ENCODE assay signal across 30 mouse cellular contexts in genomic region chr15:86326341-86326740, GRCm38 (mm10).
DNase-seq lines count a peak whose midpoint lies in the region; ATAC-seq and TF ChIP-seq lines count a peak whose summit lies in the region.
"Had no signal": no experiment of that assay in that cellular context is flagged by ENCODE, and none has a peak within 500 bp of the region (broad histone marks: within the 10 kb centered on the region; RNA-seq: fewer than 3 reads in every experiment).

No protein-coding gene starts in this region.

- H3K27me3 ChIP-seq in forebrain, embryonic 12.5 days, result no peaks in the 10 kb centered on the region
- no peaks in the 10 kb centered on the region for H3K27me3 ChIP-seq in forebrain, embryonic 10.5 days (ENCODE audit: poor library complexity, severe bottlenecking)
- H3K27me3 ChIP-seq in kidney, adult 2 months (replicated peaks; ENCODE audit: control insufficient read depth, insufficient read depth, low read length), result no peaks in the 10 kb centered on the region
- no peaks in the 10 kb centered on the region for H3K27me3 ChIP-seq in kidney, embryonic 16.5 days (ENCODE audit: insufficient read depth, low read length)
- H3K27me3 ChIP-seq: embryonic facial prominence, embryonic 13.5 days; heart, embryonic 12.5 days; heart, embryonic 15.5 days; hindbrain, embryonic 15.5 days; Patski had no signal

- ATAC-seq in forebrain, embryonic 12.5 days (ENCODE audit: low FRiP score), result no peak
- ATAC-seq in kidney, embryonic 16.5 days (ENCODE audit: low FRiP score, low TSS enrichment), result no peak
- ATAC-seq: CD4-positive, CD25-positive, alpha-beta regulatory T cell, adult 4 months; forebrain, embryonic 14.5 days; forebrain, postnatal 0 days; Patski had no signal

- no peak for DNase-seq in forebrain, embryonic 10.5 days (ENCODE audit: extremely low spot score, low spot score)
- DNase-seq in kidney, adult 2 months, result peak; percentile 7
- DNase-seq in 3134 (ENCODE audit: extremely low read depth, insufficient read length, low spot score), result peak; percentile 57
- peak; percentile 15 for DNase-seq in adipocyte (ENCODE audit: low spot score)
- DNase-seq in Muller cell, postnatal 12 days (ENCODE audit: inconsistent ontology term), result no peak
- DNase-seq in gastrocnemius, adult 18-20 months (ENCODE audit: low spot score), result no peak
- DNase-seq: adrenal gland, adult 8-10 months; adrenal gland, postnatal 25 days; cerebellum, adult 11-12 months; cerebellum, adult 8-10 months; cerebellum, postnatal 10 days; cerebellum, postnatal 36 days; embryo, embryonic 11 days; forebrain, postnatal 0 days; gastrocnemius, postnatal 25 days; heart, adult 18-20 months; heart, postnatal 10 days; heart, postnatal 36 days had no signal

- no peak for TF ChIP-seq CTCF in kidney, adult 2 months (conservative IDR thresholded peaks at IDR 0.05; ENCODE audit: insufficient read depth, insufficient read length, low read depth, low read length)

- H3K36me3 ChIP-seq in forebrain, embryonic 12.5 days (replicated peaks), result no peaks in the 10 kb centered on the region
- H3K36me3 ChIP-seq in forebrain, embryonic 10.5 days (replicated peaks), result no peaks in the 10 kb centered on the region
- H3K36me3 ChIP-seq in kidney, adult 2 months (ENCODE audit: control insufficient read depth, insufficient read depth, low read length), result no peaks in the 10 kb centered on the region
- no peaks in the 10 kb centered on the region for H3K36me3 ChIP-seq in kidney, embryonic 16.5 days (ENCODE audit: insufficient read depth, low read length)
- H3K36me3 ChIP-seq: embryonic facial prominence, embryonic 10.5 days; heart, embryonic 15.5 days; hindbrain, embryonic 10.5 days; hindbrain, embryonic 15.5 days had no signal

- H3K4me1 ChIP-seq in forebrain, embryonic 12.5 days, result peaks cover 24% of the 10 kb centered on the region
- H3K4me1 ChIP-seq in forebrain, embryonic 10.5 days, result peaks cover 8% of the 10 kb centered on the region; the same call in 1 of the 2 replicates
- no peaks in the 10 kb centered on the region for H3K4me1 ChIP-seq in kidney, adult 2 months (ENCODE audit: control insufficient read depth, insufficient read depth, low read length)
- peaks cover 1% of the 10 kb centered on the region; the same call in 1 of the 2 replicates for H3K4me1 ChIP-seq in kidney, embryonic 16.5 days (ENCODE audit: insufficient read depth, low read length)
- H3K4me1 ChIP-seq: embryonic facial prominence, embryonic 10.5 days; embryonic facial prominence, embryonic 13.5 days; heart, embryonic 12.5 days; heart, embryonic 15.5 days; hindbrain, embryonic 10.5 days had no signal

- H3K4me3 ChIP-seq in forebrain, embryonic 12.5 days (replicated peaks), result no peak overlapping the region
- no peak overlapping the region for H3K4me3 ChIP-seq in forebrain, embryonic 10.5 days
- H3K4me3 ChIP-seq in kidney, adult 2 months (ENCODE audit: insufficient read depth, low read depth, low read length), result no peak overlapping the region
- no peak overlapping the region for H3K4me3 ChIP-seq in kidney, embryonic 16.5 days (ENCODE audit: low read length)
- H3K4me3 ChIP-seq: embryonic facial prominence, embryonic 10.5 days; embryonic facial prominence, embryonic 13.5 days; erythroblast, embryonic 14.5 days; heart, embryonic 12.5 days; heart, embryonic 15.5 days; hindbrain, embryonic 10.5 days; hindbrain, embryonic 15.5 days had no signal

- 0 out of 2 replicates have a peak overlapping the region, but pooled peaks have one; percentile 31 for H3K27ac ChIP-seq in forebrain, embryonic 12.5 days
- H3K27ac ChIP-seq in forebrain, embryonic 10.5 days, result no peak overlapping the region
- H3K27ac ChIP-seq in kidney, adult 2 months (ENCODE audit: insufficient read depth, low read depth, low read length), result no peak overlapping the region
- no peak overlapping the region for H3K27ac ChIP-seq in kidney, embryonic 16.5 days (ENCODE audit: low read length)
- H3K27ac ChIP-seq: embryonic facial prominence, embryonic 10.5 days; embryonic facial prominence, embryonic 13.5 days; heart, embryonic 15.5 days; hindbrain, embryonic 10.5 days; hindbrain, embryonic 15.5 days had no signal

- H3K4me2 ChIP-seq in forebrain, embryonic 12.5 days, result no peak overlapping the region
- no peak overlapping the region for H3K4me2 ChIP-seq in kidney, embryonic 16.5 days (replicated peaks; ENCODE audit: low read depth, low read length)
- H3K4me2 ChIP-seq: embryonic facial prominence, embryonic 13.5 days; heart, embryonic 12.5 days; heart, embryonic 15.5 days; hindbrain, embryonic 15.5 days had no signal

- no peak overlapping the region for H3K9ac ChIP-seq in forebrain, embryonic 12.5 days
- no peak overlapping the region for H3K9ac ChIP-seq in kidney, embryonic 16.5 days (replicated peaks; ENCODE audit: low read length)
- H3K9ac ChIP-seq: embryonic facial prominence, embryonic 13.5 days; forebrain, postnatal 0 days; heart, embryonic 12.5 days; heart, embryonic 15.5 days; hindbrain, embryonic 15.5 days had no signal

- H3K9me3 ChIP-seq in forebrain, embryonic 12.5 days, result no peaks in the 10 kb centered on the region
- no peaks in the 10 kb centered on the region for H3K9me3 ChIP-seq in forebrain, embryonic 10.5 days
- no peaks in the 10 kb centered on the region for H3K9me3 ChIP-seq in kidney, embryonic 16.5 days (ENCODE audit: low read length)
- H3K9me3 ChIP-seq: embryonic facial prominence, embryonic 10.5 days; embryonic facial prominence, embryonic 13.5 days; heart, embryonic 12.5 days; heart, embryonic 15.5 days; hindbrain, embryonic 10.5 days; hindbrain, embryonic 15.5 days had no signal

- WGBS in forebrain, embryonic 12.5 days, result 91% methylated on average over 4 of the region's 4 CpGs
- WGBS in forebrain, embryonic 10.5 days, result 92% methylated on average over 4 of the region's 4 CpGs
- 85% methylated on average over 4 of the region's 4 CpGs for WGBS in kidney, adult 2 months
- WGBS in kidney, embryonic 16.5 days, result 90% methylated on average over 4 of the region's 4 CpGs

- no peak for TF ChIP-seq POLR2A in kidney, adult 2 months (IDR thresholded peaks at IDR 0.05; ENCODE audit: low read depth, low read length)

Comparison
In these comparisons a context has a peak if more than half of its experiments do, and no peak if none do; other contexts are left out.
1. DNase-seq: peak in kidney, adult 2 months (single experiment), 3134 (single experiment) and adipocyte (single experiment); none in forebrain, embryonic 10.5 days (single experiment), Muller cell, postnatal 12 days (single experiment) and gastrocnemius, adult 18-20 months (single experiment).